Mouse (Mus musculus) lung, postnatal 0 days (tissue): Measurements from ENCODE around the gene Wnt8b. TPM values are rescaled to one million over a fixed set of nuclear protein-coding genes. Genes with fewer than 3 reads are reported as not detected.

Source experiments
- ATAC-seq: fragments of 200-750 bp; cut with Nextera tagmentation; 2 replicates; pipeline ENCODE4 v1.8.0; 2017; ENCODE audit warnings: moderate library complexity
- DNase-seq: peaks from one replicate; pipeline ENCODE4 v3.0.0-alpha.2; 2016; ENCODE audit warnings: low spot score
- H3K27ac ChIP-seq: fragments of 300-500 bp; sonication (generic); 2 replicates; pipeline ENCODE4 v1.5.1; 2014; ENCODE audit warnings: antibody characterized with exemption, mild to moderate bottlenecking, low read length, mixed read lengths
- H3K27me3 ChIP-seq: fragments of 300-500 bp; sonication (generic); replicated peaks from 2 replicates; pipeline ENCODE4 v1.6.1; 2014; ENCODE audit warnings: low read length, mixed read lengths; ENCODE audit not compliant: insufficient read depth
- H3K36me3 ChIP-seq: fragments of 300-500 bp; sonication (generic); 2 replicates; pipeline ENCODE4 v1.6.1; 2014; ENCODE audit warnings: low read length, mixed read lengths; ENCODE audit not compliant: insufficient read depth
- H3K4me1 ChIP-seq: fragments of 300-500 bp; sonication (generic); 2 replicates; pipeline ENCODE4 v1.6.1; 2014; ENCODE audit warnings: antibody characterized with exemption, low read depth, low read length, mixed read lengths; ENCODE audit not compliant: insufficient read depth
- H3K4me2 ChIP-seq: fragments of 300-500 bp; sonication (generic); replicated peaks from 2 replicates; pipeline ENCODE4 v1.6.1; 2014; ENCODE audit warnings: low read depth, mild to moderate bottlenecking, low read length, moderate library complexity, mixed read lengths
- H3K4me3 ChIP-seq: fragments of 300-500 bp; sonication (generic); 2 replicates; pipeline ENCODE4 v1.5.1; 2014; ENCODE audit warnings: low read depth, low read length
- H3K9ac ChIP-seq: fragments of 300-500 bp; sonication (generic); replicated peaks from 2 replicates; pipeline ENCODE4 v1.6.1; 2014; ENCODE audit warnings: low read depth, mild to moderate bottlenecking
- H3K9me3 ChIP-seq: fragments of 300-500 bp; sonication (generic); 2 replicates; pipeline ENCODE4 v1.6.1; 2016; ENCODE audit warnings: low read length, mixed read lengths
- CTCF ChIP-seq: IDR thresholded peaks from 2 replicates; pipeline ENCODE4 v1.5.1; 2016; ENCODE audit warnings: antibody characterized with exemption, mild to moderate bottlenecking
- EP300 ChIP-seq: IDR thresholded peaks from 2 replicates; pipeline ENCODE4 v1.6.1; 2016; ENCODE audit warnings: antibody characterized with exemption, mild to moderate bottlenecking, control low read depth
- WGBS: fragments of 180-500 bp; shearing (Covaris S2); extraction: QIAGEN DNeasy Blood & Tissue Kit; methylation state at CpG from one replicate; pipeline ENCODE4 v1.1.7; 2014; 5-methylcytosine and 5-hydroxymethylcytosine counted together
- polyA plus RNA-seq: library from polyadenylated mRNA; unstranded; fragments of >200 nt; fragmentation: Nextera tagmentation; extraction: Ambion mirVana; gene quantifications from 2 replicates; pipeline ENCODE4 v1.2.1, GENCODE M21; 2015

The Wnt8b gene
- polyA plus RNA-seq, 1 experiment from 2014 or later = not detected

DNA sequence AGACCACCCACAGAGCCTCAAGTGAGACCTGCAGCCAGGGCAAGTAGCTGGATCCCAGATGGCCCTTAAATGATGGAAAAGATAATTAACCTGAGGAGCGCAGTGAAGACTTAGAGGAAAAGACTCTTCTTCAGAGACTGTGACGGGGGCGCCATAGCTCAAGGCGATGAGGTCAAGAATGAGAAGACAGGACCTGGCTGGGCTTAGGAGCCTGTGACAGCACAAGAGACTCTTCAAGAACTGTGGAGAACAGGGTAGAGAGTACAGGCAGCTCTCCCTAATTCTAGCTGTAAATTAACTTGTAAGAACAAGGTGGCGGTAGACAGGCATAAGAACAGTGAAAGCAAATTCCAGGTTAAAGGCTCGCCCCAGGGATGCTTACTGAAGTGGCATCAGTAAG is 8.7 kb downstream of the Wnt8b start:
- H3K27ac ChIP-seq = no peak overlapping the region
- no peaks in the 10 kb centered on the region for H3K27me3 ChIP-seq
- ATAC-seq = no peak
- DNase-seq = no peak
- TF ChIP-seq EP300 = no peak
- no peak for TF ChIP-seq CTCF
- no peaks in the 10 kb centered on the region for H3K4me1 ChIP-seq
- no peak overlapping the region for H3K9ac ChIP-seq
- H3K9me3 ChIP-seq = no peaks in the 10 kb centered on the region
- no peaks in the 10 kb centered on the region for H3K36me3 ChIP-seq
- 78% methylated on average over 6 of the region's 6 CpGs for WGBS
- H3K4me2 ChIP-seq = no peak overlapping the region
- H3K4me3 ChIP-seq = no peak overlapping the region

- H3K36me3 ChIP-seq = no peaks in the 10 kb centered on the region
- no peaks in the 10 kb centered on the region; the same call in 1 of the 2 replicates for H3K27me3 ChIP-seq
- WGBS = 46% methylated on average over 4 of the region's 4 CpGs
- peak; percentile 64 for DNase-seq
- H3K4me1 ChIP-seq = no peaks in the 10 kb centered on the region
- TF ChIP-seq EP300 (no peak), CTCF (no peak)
- H3K9me3 ChIP-seq = no peaks in the 10 kb centered on the region
- H3K4me2 ChIP-seq = no peak overlapping the region
- no peak overlapping the region for H3K27ac ChIP-seq
- no peak overlapping the region for H3K4me3 ChIP-seq
- no peak for ATAC-seq
- H3K9ac ChIP-seq = no peak overlapping the region
Measured at GRCm38 (mm10) chr19:44502741-44503140, 9.5 kb downstream of the Wnt8b start.

- TF ChIP-seq EP300 (no peak), CTCF (no peak)
- ATAC-seq (no peak), DNase-seq (no peak)
- Histone ChIP-seq H3K4me1 (peaks cover 13% of the 10 kb centered on the region; the same call in 1 of the 2 replicates), H3K4me3 (no peak overlapping the region), H3K27me3 (peaks cover 51% of the 10 kb centered on the region), H3K4me2 (0 out of 2 replicates have a peak overlapping the region, but pooled peaks have one; percentile 8), H3K27ac (no peak overlapping the region), H3K36me3 (no peaks in the 10 kb centered on the region), H3K9me3 (no peaks in the 10 kb centered on the region), H3K9ac (no peak overlapping the region)
- WGBS = 5% methylated on average over 12 of the region's 12 CpGs
Measured at GRCm38 (mm10) chr19:44510534-44511175, 17.4 kb downstream of the Wnt8b start.

GRCm38 (mm10) chr19:44511451-44512231 is 18.4 kb downstream of the Wnt8b start:
- WGBS = 3% methylated on average over 62 of the region's 66 CpGs
- Histone ChIP-seq H3K9me3 (no peaks in the 10 kb centered on the region), H3K4me2 (peak overlapping the region; percentile 56), H3K9ac (no peak overlapping the region), H3K4me1 (peaks cover 13% of the 10 kb centered on the region; the same call in 1 of the 2 replicates), H3K27me3 (peaks cover 54% of the 10 kb centered on the region), H3K4me3 (peak overlapping the region; percentile 35), H3K36me3 (no peaks in the 10 kb centered on the region), H3K27ac (no peak overlapping the region)
- DNase-seq = peak; percentile 44
- ATAC-seq = peak; percentile 56
- TF ChIP-seq EP300 (no peak), CTCF (peak; percentile 37)

DNA sequence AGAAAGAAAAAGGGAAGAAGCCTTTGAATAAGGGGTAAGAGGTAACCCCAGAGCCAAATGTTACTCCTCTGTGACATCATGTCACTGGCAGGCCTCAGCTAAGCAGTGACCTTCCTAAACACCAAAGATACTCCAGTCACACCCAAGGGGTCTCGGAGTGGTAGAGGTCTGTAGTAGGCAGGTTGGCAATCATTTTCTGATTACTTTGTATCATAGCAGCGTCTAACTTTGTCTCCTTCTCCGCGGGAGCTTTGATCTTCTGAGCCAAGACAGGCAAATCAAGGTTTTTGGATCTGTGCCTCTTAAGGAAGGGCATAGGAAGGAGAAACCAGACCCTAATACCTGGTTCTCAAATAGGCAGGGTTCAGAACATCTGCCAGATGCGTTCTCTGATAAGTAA is 19.3 kb downstream of the Wnt8b start:
- no peak overlapping the region for H3K4me3 ChIP-seq
- peaks cover 13% of the 10 kb centered on the region; the same call in 1 of the 2 replicates for H3K4me1 ChIP-seq
- no peak for DNase-seq
- TF ChIP-seq CTCF (no peak), EP300 (no peak)
- H3K27me3 ChIP-seq = peaks cover 54% of the 10 kb centered on the region
- no peak for ATAC-seq
- H3K4me2 ChIP-seq = no peak overlapping the region
- no peaks in the 10 kb centered on the region for H3K36me3 ChIP-seq
- H3K27ac ChIP-seq = no peak overlapping the region
- H3K9ac ChIP-seq = no peak overlapping the region
- WGBS = 53% methylated on average over 5 of the region's 5 CpGs
- H3K9me3 ChIP-seq = no peaks in the 10 kb centered on the region

DNA sequence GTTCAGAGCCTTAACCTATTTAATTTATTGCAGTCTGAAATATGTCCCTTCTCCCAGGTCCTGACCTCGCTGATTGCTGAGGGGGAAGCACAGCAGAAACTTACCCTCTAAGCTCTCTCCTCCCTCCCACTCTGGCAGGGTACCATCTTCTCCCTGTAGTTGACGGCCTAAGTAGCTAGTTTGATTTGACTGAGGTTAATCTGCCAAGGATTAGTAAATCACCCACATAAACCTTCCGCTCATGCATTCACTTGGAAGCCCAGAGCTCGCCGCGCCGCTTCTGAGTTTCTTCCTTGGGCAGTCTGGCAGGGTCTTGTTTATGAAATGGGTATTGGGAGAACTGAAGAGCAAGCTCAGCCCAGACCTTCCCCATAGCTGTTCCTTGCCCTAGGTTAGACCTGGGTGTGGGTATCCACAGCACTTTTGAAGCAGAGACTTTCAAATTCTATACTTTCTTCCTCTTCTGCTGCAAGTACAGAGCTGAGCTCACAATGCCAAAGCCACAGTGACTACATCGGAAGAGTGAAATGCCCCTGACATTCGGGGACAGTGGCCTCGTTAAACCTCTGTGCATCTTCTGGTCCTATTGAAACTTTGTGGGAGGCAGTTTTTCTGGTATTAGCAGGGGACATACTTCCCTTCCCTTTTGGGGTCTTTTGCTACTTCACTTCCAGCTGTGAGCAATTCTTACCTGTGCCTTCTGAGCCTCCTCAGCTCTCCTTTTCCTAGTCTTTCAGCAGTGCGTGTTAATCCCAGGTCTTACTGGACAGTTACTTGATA is 20.0 kb downstream of the Wnt8b start:
- TF ChIP-seq EP300 (no peak), CTCF (no peak)
- ATAC-seq = no peak
- WGBS = 45% methylated on average over 11 of the region's 11 CpGs
- peaks cover 13% of the 10 kb centered on the region; the same call in 1 of the 2 replicates for H3K4me1 ChIP-seq
- H3K4me2 ChIP-seq = no peak overlapping the region
- H3K27me3 ChIP-seq = peaks cover 54% of the 10 kb centered on the region
- H3K9me3 ChIP-seq = no peaks in the 10 kb centered on the region
- H3K27ac ChIP-seq = no peak overlapping the region
- H3K9ac ChIP-seq = no peak overlapping the region
- no peak for DNase-seq
- H3K36me3 ChIP-seq = no peaks in the 10 kb centered on the region
- H3K4me3 ChIP-seq = no peak overlapping the region
